Mouse (Mus musculus): Measurements from ENCODE around the gene Fam189a1.

The Fam189a1 gene

DNA sequence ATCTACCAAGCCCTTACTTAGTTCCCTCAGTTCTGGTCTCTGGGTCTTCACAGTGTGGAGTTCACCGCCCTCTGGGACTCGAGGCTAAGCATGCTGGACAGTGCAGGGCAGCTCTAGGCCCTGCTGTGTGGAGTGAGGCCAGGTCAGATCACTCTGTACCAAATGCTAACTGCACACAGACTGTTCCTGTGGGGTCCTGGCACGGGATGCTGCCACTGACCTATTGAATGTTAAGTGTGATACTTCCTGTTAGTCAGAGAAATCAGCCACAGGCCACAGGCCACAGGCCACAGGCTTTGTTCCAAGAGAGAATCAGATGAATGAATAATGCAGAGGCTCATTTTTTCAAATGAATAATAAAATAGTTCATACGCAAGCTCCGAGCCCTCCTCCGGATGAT lies 112.1 kb downstream of the Fam189a1 start:
- DNase-seq (ENCODE audit: extremely low spot score) = no peak

DNA sequence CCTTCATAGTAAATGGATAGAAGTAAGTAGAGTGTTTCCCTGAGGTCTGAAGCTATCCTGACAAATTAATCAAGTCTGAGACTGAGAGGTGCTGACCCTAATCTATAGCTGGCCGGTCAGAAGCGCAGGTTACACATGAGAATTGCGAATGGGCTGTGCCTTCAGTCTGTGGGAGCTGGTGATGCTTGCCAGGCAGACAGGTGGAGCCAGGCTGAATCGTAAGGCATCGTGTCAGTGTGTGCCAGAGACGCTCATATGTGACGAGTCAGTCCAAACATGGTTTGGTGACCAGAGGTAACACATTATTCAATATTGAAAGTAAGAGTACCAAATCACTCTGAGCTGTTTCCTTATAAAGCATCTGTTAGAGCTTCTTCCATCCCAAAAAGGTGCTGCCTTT lies 115.3 kb downstream of the Fam189a1 start:
- DNase-seq (ENCODE audit: extremely low spot score) = no peak

DNA sequence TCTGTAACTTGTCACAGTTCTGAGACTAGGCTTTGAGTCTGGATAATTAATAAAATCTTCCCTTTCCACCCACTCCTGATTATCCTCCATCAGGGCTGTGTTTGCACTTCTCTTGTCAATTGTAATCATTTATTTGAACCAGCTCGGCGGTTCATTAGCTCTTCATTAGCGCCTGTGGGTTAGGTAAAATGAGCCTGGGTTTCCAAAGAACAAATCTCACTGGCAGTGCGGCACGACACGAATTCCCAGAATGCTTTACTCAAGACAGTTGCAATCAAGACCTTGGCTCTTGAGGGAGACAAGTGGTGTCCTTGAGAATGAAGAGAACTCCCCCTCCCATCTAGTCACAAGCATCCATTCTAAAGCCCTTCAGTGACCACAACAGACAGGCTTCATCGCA lies 124.6 kb downstream of the Fam189a1 start:
- DNase-seq (ENCODE audit: extremely low spot score) = no peak

DNA sequence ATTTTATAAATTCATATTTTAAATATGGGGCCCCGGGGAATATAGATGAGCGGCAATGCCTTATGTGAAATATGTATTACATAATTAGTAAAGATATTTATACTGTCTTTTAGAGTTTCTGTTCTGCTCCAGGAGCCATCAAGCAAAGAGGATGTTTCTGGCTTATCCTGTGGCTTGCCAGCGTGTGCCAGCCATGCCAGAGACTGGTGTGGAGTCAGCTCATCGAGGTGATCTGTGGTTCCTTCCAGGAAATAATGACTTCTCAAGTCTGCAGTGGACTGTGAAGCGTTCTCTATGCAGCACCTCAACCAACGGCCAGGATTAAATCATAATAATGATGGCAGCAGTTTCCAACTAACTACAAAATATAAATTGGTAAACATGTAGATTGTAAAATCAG lies 125.2 kb downstream of the Fam189a1 start:
- DNase-seq (ENCODE audit: extremely low spot score) = no peak

DNA sequence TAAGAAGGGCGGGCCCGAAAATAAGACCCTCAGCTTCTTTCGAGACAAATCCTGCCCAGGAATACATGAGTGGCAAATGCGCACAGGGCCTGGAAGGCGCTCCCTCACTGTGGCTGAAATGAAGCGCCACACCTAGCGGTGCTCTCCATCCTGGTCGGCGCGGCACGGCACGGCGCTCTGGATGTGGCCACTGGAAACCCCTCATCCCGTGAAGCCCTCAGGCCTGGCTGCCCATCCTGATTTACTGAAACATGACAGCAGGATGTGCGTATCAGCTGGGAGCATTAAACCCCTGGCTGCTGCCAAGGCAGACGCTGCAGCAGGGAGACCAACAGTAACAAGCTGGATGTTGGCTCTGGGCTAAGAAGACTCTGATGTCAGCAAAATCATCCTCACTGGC lies 126.4 kb downstream of the Fam189a1 start:
- no peak for DNase-seq (ENCODE audit: extremely low spot score)

DNA sequence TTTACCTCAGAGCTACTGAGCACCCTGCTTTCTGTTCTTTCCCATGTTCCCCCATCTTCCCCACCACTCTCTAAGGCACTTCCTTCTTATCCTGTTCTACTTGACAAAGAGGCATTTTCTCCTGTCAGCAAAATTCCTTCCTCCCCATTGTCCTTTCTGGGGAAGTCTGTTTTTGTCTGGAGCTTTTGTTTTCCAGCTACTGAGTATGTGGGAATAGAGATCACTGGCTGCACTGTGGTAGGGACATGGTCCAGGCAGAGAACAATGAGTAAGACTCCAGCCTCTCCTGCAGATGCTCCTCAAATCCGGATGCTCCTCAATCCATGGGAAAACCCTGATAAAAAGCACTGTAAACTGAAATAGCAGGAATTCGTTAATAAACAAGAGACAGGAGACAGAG lies 135.1 kb downstream of the Fam189a1 start:
- no peak for DNase-seq (ENCODE audit: extremely low spot score)

DNA sequence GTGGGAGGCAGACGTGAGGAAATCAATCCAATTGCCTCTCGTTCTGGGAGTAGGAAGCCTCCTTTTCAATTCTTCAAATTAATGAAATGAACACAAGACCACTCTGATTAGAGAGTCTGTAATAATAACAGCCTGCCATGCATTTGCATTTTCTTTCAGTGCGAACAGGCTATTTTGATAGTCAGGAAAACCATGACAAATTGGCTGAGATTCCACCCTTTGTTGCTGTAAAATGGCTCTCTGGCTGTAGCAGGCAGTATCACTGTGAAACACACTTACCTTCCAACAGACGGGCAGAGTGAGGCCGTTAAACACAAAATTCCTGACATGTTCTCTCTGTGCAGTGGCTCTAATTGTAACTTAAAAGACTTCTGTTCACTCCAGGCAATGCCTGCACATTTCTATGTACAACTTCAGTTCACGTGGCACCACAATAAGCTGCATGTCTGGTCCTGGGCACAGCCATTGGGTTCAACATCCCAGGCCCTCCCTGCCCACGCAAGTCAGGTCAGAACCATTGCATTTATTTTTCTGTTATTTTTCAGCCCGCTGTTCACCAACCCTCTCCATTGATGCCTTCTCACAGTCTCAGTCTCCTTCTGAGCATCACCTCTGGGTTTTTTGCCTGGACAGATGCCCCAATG lies 138.2 kb downstream of the Fam189a1 start:
- DNase-seq (ENCODE audit: extremely low spot score) = no peak

DNA sequence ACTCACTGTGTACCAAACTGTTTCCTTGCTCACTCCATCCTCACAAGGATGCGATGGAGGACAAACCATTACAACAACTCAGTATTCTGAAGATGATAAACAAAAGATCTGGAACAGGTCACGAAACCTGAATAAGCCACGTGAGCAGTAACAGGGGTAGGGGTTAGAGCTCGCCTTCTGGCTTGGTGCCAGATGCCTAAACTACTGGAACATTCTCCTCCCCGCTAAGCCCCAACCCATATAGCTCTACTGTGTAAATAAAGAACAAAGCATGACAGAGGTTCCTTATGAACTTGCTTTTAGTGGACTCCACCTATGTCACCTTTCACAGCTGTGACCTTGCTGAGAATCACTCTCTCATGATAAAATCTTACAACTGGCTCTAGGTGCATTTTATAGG lies 139.0 kb downstream of the Fam189a1 start:
- no peak for DNase-seq (ENCODE audit: extremely low spot score)

DNA sequence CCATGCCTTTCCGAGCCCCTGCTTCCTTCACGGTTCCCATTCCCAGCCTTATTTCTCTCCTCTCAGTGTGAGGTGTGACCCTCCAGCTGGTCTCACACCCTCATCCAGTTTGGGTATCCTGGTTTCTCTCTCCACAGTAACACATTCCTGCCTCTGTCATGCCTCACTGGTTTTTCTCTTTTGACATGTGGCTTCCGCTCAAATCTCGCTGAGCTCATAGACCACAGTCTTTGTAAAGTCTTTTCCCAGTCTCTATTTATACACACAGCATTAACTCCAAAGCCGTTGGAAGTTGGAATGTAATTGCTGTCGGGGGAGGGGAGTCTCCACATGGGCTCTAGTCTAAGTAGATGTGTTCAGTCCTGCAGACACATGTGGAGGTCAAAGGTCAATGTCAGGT lies 145.2 kb downstream of the Fam189a1 start:
- peak; percentile 42 for DNase-seq (ENCODE audit: extremely low spot score)

DNA sequence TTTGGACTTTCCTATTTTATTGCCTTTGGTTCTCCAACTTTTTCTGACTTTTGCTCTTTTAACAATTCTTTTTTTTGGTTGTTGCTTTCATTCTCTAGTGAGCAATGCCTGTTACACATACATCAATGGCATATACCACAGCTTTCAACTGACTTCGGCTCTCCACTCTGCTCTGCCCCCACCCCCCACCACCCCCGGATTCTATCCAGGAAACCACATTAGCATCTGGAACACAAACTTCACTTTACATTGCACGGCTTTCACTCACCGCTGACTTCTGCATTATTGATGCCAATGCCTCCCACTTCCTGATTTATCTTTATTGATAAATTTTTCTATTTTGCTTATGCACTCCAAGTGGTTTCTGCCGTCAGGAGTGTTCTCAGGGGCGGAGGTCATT lies 146.1 kb downstream of the Fam189a1 start:
- no peak for DNase-seq (ENCODE audit: extremely low spot score)

DNA sequence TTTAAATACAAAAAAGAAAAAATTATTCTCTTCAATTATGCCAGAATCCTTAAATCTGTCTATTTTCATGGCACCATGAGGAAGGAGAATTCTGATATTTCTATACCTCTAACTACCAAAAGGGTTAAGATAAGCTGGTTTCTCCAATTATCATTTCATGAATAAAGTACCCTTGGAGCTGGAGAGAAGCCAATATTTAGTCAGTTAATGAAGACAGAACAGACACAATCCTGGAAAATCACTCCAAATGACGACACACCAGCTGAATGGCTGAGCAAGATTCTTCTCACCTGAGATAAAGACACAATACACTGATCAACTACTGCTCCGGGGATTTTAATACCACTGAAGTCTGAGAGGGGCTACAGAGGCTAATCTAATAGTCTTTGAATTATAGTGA lies 150.6 kb downstream of the Fam189a1 start:
- no peak for DNase-seq (ENCODE audit: extremely low spot score)

DNA sequence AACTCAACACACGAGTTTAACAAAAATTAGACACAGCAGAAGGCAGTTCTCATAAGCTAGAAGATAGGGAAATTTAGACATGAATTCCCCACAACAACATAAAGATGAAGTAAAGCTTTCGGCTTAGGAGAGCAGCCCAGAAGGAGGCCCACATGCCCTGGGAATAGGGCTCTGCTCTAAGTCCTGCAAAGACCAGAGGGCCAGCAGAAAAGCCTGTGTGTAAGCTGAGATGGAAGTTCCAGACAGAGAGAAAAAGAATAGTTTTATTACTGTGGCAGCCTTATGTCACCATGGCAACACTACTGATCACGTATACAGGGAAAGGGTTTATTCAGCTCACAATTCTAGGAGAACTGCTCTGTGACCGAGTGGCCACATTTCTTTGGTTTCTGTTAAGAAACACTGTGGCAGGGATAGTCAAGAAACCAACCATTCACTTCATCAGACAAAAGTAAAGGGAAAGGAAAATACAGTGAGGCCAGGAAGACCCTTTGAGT lies 156.6 kb downstream of the Fam189a1 start:
- no peak for DNase-seq (ENCODE audit: extremely low spot score)

DNA sequence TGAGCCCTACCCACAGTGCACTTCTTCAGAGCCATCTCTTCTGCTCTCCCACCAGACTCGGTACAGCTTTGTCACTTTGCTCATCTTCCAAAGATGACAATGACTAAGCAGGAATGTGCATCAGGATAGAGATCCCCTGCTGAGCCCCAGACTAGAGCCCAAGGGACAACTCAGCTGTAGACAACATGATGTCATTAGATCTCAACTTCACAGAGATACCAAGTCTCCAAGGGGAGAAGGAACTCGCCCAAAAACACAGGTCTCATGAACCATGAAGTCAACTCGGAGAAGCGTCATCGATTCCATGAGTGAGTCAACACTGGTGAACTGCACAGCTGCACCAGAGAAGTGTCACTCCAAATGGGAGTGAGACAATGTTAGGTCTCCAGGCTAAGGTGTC lies 158.6 kb downstream of the Fam189a1 start:
- DNase-seq (ENCODE audit: extremely low spot score) = no peak

DNA sequence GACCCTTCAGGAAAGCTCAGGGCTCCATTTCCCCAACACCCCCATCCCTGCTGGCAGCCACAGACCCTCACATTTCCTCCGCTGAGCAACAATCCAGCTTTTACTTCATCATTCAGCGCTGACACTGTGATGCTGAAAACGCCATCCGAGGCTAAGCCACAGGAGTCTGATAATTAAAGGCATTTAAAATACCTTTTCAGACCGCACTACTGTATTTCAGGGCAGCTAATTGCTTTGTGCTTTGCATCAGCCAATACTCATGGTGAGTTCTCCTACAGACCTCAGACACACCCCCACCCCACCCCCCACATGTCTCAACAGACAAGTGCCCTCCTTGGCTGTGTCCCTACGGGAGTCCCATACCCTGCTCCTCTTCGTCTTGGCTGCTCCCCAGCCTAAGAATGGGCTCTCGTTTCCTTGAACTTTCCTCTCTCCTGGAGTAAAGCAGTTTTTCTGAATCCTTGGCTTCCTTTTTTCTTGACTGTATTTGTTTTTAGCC lies 160.4 kb downstream of the Fam189a1 start:
- DNase-seq (ENCODE audit: extremely low spot score) = no peak

DNA sequence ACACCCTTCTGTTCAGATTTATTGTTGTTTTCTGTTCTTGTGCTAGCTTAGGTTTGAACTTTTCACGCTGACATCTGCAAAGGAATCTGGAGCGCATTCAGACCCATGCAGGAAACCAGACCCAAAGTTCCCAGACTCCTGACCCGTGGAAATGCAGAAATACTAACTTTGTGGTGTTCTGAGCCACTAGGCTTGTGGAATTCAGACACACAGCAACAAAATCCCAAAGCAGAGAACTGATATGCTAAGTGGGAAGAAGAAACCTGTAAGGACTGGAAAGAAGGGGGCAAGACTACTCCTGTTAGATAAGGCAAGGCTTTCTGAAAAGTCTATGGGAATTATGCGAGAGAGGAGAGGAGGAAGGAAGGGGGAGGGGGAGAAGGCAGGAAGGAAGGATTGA lies 167.0 kb downstream of the Fam189a1 start:
- DNase-seq (ENCODE audit: extremely low spot score) = no peak

DNA sequence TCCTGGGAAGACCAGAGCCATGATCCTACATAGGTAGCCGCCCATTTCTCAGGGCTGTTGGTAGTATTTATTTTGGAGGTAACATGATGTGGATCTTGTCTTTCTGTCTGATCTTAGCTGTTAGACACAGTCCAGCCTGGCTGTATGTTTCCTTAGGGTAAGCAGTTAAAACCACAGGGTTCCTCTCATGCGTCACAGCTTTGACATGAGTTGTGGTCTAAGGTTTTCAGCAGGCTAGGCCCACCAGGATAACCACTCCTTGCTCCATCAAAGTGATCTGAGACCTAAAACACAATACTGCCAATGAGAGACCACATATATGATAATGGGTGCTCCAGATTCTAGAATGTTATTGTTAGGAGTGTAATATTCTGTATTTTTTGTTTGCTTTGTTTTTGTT lies 168.4 kb downstream of the Fam189a1 start:
- no peak for DNase-seq (ENCODE audit: extremely low spot score)

DNA sequence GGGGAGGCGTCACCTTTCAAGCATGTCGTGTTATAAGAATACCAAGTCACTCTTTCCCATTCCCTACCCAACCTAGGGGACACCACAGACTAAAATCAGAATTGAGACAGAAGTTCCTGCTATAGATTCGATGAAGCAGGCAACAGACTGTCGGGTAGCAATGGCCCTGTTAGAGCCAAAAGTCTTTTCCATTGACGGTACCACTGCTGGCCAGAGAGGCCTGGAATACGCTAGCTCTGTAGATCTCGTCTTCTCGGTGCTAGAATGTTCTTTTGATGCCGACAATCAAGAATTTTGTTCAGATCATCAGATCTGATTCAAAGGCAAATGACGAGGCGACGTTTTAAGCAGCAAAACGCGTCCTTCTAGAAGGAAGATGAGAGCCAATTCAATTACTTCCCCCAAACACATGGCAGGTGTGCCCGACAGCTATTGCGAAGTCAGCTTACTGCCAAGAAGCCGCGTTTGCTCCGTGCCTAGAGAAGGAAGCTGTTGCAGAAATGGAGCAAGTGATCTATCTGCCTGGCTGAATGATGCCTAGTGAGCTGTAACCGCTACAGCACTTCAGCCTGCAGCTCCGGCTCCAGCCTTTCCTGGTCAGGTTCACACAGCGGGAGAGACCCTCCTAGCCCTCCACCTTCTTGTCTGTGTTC lies 171.8 kb downstream of the Fam189a1 start:
- no peak for DNase-seq (ENCODE audit: extremely low spot score)

DNA sequence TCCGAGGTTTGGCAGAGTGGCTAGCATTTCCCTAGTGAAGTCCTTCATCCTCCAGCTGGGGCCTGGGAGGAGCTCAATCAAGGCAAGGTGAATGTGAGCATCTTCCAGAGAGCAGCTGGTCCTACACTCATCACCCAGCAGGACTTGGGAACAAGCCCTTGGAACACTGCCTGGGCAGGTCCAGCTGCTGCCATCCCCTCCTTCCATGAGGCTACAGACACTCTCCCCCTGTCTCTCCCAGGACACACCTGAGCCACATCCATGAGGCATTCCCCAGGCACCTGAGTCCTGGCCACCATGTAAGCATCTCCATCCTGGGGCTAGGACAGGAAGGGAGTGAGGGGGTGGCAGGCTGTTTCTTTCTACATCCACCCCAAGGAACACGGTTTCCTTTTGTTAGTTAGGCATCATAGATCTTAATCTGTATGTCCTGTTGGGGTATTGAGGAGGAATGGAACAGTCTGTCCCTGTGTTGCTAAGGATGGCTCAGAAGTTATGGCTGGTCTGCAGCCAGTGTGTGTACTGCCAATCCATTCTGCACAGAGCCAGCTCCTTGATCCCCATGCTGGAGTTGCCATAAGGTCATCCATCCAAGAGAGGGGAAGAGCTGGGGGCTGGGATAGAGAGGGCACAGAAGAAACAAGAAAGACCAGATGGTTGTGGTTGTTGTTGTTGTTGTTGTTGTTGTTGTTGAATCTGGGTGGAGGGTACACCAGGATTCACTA lies 174.7 kb downstream of the Fam189a1 start:
- DNase-seq (ENCODE audit: extremely low spot score) = no peak

DNA sequence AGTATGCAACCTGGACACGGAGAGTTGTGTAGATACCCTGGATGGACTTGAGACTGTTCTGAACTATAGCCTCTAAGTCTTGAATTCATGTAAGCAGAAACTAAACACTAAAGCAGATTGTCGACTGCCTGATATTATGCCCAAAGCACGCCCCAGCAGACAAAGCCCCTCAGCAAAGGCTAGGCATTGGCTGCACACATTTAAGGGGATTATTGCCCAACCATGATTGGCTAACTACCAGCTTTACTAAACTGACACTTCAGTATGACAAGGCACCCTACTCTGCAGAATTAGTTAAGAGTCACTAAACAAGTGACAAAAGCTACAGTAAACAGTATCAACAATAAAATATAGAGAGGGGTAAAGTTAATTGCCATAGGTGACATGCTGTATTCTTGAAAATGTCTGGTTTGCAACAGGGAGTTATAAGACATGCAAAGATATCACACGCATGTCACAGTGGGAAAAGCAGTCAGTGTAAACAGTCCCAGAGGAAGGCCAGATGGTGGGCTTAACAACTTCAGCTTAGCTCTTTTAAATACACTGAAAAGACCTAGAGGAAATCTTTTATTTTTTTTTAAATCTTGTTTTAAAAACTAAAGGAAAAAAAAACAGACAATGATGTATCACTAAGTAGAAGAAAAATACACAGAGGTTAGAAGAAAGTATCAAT lies 182.6 kb downstream of the Fam189a1 start:
- DNase-seq (ENCODE audit: extremely low spot score) = no peak

DNA sequence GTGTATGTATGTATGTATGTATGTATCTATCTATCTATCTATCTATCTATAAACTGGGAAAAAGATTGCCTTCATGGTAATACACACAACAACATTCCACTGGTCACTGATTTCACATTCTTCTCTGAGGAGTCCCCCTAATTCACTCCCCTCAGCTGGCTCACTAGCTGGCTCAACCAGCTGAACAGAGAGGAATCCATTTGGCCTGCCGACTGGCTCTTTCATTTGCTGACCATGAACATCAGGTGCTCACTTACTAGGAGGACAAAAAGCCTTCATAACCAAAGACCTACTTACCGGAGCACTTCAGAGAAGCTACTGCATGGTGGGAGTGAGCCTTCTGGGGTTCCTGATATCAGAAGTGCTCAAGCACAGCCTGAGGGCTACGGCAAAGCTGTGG lies 194.2 kb downstream of the Fam189a1 start:
- no peak for DNase-seq (ENCODE audit: extremely low spot score)

DNA sequence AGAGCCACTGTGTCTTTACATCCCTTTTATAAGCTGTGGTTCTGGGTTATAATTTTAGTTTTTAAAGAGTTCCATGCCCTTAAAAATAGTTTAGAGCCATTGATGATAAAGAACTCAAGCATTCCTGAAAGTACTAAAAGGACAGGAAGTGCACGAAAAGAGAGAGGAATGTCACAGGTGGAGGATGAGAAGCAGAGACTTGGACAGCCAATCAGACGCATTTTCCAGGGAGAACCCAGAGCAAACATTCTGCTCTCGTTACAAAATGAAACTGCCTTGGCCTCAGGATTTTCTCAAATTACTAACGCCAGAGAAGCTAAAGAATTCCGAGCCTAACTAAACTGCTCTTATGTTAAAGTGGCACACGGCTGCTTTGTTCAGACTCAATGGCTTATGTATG lies 197.3 kb downstream of the Fam189a1 start:
- DNase-seq (ENCODE audit: extremely low spot score) = no peak

DNA sequence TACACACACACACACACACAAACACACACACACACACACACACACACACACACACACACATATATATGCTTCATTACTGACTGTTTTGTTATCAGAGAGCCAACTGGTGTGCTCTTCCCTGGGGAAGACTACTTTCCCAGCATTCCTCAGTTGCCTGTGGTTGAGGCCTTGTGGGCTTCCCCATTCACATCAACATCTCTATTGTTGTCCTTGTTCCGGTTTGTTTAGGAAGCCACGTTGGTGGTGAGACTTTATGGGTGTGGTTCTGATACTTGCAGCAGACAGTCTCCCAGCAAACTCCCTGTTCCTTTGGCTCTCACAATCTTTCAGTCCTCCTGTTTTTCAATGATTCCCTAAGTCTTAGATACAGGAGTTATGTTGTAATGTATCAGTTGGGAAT lies 204.2 kb downstream of the Fam189a1 start:
- DNase-seq (ENCODE audit: extremely low spot score) = no peak

DNA sequence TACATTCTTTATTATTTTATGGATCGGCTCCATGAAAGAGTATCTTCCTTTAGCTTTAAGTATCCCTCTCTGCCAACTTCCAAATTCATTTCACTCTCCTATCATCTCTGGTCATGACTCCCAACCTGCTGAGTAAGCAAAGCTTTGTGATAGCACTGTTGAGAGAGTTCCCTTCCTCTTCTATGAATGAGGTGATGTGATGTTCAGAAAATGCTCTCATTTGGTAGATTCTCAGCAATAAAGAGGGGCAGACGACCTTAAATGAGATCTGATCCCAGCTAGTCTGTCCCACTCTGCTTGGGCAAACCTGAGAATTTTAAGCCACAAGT lies 205.6 kb downstream of the Fam189a1 start:
- DNase-seq (ENCODE audit: extremely low spot score) = no peak
